Mouse (Mus musculus): Measurements from ENCODE around the gene Zdhhc20.

DNA sequence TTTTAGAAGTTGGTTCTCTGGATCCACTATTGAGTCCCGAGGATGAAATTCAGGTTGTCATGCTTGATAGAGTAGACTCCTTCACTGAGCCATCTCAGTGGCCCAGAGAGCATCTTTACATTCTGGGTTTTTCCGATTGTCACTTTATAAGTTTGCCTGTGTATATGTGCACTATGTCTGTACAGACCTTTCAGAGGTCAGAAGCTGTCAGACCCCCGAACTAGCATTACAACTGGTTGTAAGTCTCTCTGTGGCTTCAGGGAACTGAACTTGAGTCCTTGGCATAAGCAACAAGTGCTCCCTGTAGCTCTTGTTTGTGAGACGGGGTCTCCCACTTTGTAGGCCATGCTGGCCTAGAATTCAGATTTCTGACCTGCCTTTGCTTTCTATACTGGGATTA is 86.3 kb downstream of the Zdhhc20 start:
- TF ChIP-seq CTCF (IDR thresholded peaks at IDR 0.05) (no peak), EP300 (IDR thresholded peaks at IDR 0.05; ENCODE audit: insufficient read depth, low read depth, low read length) (no peak), POLR2A (IDR thresholded peaks at IDR 0.05; ENCODE audit: insufficient read depth, low read depth, low read length) (no peak)

Measured in heart, adult 2 months (tissue).